Mouse (Mus musculus) bone marrow, adult 2 months (tissue): ENCODE measurements around the gene Abca3.

Experiments used
- CTCF ChIP-seq: fragments of 200-500 bp; IDR thresholded peaks from 2 replicates; pipeline ENCODE4 v1.5.1; 2011; ENCODE audit warnings: low read length, control low read depth; ENCODE audit not compliant: control insufficient read depth, insufficient read depth
- POLR2A ChIP-seq: fragments of 200-500 bp; IDR thresholded peaks from 2 replicates; pipeline ENCODE4 v1.6.1; 2011; ENCODE audit warnings: low read depth, mild to moderate bottlenecking, control low read depth, low read length, borderline replicate concordance; ENCODE audit not compliant: control insufficient read depth

GRCm38 (mm10) chr17:24407116-24407803 is 55.5 kb downstream of the Abca3 start:
- no peak for TF ChIP-seq CTCF
- TF ChIP-seq POLR2A, result no peak
